Mouse (Mus musculus): Measurements from ENCODE around the gene Map2.

Gene Map2

DNA sequence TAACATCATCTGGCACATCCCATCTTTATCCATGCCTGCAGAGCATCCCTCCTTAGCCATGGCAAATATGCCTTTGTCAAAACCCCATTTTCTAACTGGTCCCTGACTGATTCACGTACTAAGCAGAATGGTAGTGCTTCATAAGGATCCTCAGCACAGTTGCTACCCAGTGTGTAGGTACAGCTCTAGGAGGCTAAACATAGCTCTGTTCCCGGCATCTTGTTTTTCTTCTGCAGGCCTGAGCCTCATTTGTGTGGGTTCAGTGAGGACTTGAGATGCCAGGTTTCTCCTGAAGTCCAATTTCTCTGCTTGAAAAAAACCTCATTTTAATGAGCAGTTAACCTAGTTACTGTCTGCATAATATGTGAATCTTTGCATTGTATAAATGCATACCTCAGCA is 30.4 kb downstream of the Map2 start:
- DNase-seq (ENCODE audit: low spot score): no peak

DNA sequence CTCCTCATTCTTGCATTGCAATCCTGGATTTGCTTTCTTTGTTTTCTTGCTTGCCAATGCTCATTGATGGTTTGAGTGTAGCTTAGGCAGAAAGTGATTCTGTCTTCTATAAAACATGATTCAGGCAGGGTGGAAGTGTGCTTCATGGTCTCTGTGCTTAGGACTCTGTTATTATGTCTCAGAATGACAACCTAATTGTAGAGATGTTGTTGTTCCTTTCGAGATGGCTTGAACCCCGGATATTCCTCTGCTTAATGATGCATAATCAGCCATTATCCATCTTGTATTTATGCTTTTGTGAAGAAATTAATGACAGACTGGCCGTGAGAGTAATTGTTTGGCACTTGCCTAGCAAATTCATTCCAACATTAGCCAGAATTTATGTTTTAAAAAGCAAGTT is 31.8 kb downstream of the Map2 start:
- DNase-seq (ENCODE audit: low spot score): no peak

DNA sequence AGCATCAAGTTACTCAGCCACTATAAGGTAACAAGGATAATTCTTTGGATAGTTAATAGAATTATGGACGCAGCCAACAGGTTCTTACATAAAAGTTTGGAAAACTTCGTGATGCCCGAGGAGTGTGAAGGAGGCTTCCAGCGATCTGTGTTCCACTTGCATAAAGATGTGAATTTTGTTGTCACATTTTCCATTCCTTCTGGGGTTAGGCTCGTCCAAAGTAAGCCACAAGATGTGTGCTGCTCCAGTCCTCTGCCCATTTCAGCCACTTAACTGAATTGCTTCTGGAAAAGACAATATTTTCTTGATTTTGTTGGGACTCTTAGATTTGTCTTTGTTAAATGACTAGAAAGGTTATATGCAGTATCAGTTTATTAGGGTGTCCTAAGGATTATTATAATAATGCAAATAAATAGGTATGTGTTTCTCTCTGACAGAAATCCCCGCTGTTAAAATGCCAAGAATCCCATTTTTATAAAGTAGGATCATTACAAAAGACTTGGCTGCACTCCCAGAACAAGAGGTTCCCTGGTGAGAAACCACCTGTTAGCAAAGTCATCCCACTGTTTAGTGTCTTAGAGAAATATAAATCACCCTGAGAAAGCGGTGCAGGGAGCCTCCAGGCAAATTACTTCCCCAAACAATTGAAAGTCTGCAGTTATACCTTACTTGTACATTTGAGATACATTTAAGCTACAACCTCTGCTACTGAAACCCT is 36.2 kb downstream of the Map2 start:
- DNase-seq (ENCODE audit: low spot score): no peak

DNA sequence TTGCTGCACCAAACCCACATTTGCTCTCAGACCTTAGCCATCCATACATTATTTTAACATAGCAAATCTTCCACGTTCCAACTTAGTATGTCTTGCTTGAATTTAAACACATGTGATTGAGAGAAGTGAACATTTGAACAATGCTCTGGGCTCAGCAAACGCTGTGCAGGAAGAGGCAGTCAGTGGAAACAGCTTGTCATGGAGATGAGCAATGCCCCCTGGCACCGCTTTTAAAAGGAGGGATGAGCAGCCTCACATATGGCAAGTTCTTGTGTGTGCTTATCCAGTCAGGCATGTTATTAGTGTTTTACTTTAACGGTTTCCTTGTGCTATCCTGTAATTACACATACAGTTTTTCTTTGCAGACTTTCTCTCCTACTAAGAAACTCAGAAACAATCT is 46.4 kb downstream of the Map2 start:
- DNase-seq (ENCODE audit: low spot score): no peak

DNA sequence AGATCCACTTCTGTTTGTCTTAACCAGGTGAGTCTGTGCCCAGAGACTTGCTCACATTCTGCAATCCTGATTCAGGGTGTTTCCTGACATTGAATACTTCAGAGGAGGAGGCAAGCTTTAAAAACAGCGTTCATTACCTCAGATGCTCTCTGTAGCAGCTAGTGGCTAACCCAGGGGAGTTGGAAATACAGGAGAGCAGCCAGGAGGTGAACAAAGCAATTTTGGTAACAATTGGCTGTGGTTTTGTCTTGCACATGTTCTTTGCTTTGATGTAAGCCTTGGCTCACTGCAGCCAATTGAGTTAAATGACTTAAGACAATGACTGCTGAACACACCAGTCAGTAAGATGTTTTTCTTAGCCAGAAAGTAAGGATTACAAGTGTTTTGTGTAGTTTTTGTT is 48.3 kb downstream of the Map2 start:
- no peak for DNase-seq (ENCODE audit: low spot score)

DNA sequence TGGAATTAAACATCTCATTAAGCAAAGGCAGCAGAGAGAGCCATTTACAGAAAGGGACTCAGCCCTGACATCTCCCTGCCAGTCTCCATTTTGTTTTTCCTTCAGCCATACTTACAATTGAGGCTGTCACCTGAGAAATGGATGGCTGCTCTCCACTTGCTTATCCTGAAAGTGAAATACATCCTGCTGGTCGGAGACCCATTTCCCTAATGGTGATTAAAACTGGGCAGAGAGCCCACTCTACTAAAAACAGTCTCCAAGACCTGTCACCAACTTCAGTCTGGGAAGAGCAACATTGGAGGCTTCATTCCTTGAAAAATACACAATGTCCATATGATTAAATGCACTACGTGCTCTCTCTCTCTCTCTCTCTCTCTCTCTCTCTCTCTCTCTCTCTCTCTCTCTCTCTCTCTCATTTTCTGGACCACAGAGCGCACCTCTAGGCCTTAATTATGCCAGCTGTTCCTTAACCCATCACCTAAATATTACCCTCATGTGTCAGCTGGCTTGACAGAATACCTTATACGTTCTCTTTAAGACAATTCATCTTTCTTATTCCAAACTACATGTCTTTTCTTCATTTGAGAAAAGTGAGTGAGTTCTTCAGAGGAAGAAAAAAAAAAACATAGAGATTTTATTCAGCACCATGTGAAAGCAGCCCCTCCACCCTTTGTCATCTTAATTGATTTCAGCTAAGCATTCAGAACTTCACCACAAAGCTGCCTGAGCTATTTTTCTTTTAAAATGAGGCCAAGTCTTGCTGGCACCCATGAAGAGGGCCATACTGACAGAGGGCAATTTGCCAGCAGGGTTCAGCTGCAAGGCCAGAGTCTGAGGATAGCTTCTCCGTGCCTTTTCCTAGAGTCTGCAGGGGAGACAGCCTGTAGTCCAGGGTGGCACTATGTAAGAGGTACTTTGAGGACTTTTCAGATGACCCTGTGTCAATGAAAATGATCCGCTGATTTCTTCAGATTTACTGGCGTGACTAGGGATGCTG is 51.6 kb downstream of the Map2 start:
- no peak for DNase-seq (ENCODE audit: low spot score)

DNA sequence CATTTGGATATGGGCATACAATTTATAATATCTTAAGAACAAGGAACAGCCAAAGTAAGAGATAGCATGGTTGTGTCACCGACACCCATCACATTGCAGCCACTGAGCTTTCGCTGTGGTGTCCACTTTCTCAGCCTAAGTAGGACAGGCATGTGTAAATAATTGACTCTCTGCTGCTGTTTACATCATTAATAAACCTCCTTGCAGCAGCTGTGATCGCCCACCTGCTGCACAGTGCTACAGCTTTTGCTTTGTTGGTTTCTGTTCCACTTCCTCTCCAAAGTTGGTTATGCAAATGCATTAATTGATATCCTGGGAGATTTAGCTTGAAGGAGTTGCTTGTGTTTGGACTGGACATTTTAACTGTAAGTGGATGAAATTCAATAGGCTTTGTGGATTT is 53.1 kb downstream of the Map2 start:
- DNase-seq (ENCODE audit: low spot score): no peak

DNA sequence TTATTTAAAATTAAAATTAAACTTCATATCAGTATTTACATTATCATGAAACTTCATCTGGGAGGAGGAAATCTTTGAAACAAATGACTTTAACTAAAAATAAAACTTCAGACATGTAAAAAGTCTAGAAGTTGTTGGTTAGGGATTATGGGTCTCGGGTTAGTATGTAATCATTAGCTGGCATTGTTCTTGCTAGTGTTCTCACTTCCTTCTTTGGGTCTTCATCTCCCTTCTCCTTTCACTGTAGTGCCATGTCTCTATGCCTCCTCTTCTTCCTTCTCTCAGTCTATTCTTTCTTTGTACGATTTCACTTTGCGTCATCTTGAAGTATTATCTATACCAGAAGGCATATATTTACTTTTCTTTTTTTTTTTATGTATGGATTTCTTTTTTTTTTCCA is 55.3 kb downstream of the Map2 start:
- no peak for DNase-seq (ENCODE audit: low spot score)

DNA sequence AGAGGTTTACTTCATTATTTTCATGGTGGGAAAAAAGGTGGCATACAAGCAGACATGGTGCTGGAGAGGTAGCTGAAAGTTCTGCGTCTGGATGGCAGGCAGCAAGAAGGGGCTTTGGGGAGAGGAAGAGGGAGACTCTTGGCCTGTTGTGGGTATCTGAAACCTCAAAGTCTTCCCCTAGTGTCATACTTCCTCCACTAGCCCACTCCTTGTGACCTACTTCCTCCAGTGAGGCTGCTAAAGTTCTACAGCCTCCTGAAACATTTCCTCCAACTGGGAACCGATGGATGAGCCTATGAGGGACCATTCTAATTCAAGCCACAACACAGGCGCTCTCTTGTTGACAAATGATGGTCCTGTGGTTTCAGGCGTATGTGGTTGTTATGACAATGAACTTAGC is 56.9 kb downstream of the Map2 start:
- DNase-seq (ENCODE audit: low spot score): no peak

DNA sequence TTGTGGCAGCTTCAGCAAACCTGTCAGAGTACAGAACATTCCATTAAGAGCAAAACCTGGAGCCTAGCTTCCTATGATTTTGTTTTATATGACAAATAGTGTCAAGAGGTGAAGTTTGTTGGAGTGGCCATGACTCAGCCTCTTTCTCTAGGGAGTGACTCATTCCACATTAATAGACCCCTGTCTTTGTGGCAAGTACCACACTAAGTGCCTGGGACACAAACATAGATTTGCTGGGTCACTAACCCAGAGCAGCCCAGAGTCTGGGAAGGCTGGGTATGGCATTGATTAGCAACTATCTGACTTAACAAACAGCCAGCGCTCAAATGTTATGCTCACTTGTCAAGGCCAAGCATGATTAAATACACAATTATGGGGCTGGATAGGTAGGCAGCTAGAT is 69.8 kb downstream of the Map2 start:
- no peak for DNase-seq (ENCODE audit: low spot score)

DNA sequence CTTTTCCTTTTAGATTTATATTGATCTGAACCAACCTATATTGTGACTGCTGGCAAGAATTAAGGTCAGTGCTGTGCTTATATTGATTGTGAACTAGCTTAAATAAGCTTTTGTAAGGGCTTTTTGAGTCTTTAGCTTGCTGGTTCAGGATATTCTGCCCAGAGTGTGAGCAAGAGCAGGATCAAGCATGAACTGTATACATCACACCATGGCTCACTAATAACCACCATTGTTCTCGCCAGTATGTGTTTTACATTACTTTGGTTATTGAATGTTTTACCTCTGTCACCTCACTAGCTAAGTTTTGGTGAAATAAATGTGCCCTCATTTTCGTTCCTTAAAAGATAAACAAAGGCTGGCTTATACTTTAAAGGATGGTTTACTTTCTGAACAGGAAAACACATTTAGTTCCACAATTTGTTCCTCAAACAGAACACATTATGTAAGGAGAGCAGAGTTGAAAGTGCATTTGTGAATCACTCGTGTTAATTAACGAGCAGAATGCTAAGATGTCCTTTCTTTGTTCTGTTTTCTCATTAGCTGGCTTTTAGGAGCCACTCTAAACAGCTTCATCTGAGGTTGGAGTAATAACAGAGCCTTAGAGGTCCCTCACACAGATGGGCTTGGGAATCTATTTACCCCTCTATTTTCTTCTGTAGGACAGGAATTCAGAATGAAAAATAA is 76.7 kb downstream of the Map2 start:
- DNase-seq (ENCODE audit: low spot score): no peak

DNA sequence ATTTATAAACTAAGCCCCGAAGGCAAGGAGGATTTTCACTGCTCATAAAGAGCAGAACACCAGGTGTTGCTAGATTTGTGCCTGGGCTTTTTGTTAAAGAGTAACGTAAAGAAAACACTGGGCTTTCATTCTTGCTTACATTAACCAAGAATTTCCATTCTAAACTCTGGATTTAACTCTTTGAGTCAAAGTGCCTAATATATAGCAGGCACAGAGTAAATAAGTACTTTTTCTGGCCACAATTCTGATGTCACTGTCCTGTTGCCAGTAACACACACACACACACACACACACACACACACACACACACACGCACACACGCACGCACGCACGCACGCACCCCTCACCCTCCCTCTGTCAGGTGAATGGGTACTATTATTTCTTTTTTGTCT is 77.3 kb downstream of the Map2 start:
- no peak for DNase-seq (ENCODE audit: low spot score)

DNA sequence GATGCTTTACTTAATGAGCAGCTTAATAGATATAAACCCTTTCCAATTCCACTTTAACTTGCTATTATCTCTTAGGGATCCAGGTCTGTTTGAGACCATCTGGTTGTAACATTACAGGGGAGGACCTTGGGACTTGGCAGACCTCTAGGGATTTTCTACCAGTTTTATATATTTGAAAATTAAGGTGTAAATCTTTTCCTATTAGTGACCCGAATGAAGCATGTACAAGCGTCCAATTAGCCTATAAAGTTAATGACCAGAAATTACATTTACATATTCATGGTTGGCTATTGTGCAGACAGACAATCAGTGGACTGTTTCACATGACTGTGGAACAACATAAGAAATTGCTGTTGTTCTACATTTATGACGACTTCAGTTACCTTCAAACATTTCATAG is 88.1 kb downstream of the Map2 start:
- no peak for DNase-seq (ENCODE audit: low spot score)

DNA sequence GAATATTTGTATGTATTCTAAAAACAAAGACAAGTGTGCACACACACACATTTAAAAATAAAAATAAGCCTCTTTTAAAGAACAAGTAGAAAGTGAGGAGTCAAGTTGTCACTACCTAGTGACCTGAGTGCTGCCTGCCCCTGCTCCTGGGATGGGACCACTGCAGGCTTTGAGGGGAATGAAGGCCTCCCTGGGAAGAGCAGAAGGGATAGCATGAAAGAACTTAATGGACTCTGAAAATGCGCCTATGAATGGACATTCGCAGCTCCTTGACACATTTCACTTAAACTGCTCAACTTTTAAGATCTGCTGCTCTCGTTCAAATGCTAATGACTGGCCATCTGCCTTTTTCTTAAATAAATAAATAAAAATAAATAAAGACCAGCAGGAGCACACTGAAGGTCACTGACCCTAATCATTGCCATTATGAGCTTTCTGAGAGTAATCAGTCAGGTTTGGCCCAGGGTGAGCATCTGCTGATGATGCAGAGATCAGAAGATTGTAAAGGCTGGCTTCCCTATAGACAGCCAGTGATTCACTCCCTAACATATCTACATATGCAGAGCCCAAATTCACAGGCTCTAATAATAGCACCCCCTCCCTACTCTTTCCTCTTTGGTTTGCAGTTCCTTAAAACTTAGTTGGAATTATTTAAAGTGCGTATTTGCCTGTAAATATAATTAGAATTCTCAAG is 91.3 kb downstream of the Map2 start:
- no peak for DNase-seq (ENCODE audit: low spot score)

DNA sequence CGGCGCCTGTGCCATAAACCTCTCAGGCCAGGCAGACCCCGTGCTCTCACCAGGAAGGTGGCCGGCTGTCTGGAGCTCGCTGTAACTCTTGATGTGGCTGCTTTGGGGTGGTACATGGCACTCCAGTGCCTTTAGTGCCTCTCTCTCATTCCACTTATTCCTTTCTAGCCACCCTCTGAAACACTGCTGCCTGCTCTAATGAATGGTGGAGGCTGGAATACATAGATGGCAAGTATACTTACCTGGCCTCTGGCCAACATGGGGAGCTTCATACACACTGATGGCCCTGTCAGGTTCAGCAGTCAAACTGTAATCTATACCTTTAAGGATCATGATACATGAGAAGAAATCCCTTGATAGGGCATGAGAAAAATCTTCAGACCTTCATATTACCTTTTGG is 102.6 kb downstream of the Map2 start:
- DNase-seq (ENCODE audit: low spot score): no peak

DNA sequence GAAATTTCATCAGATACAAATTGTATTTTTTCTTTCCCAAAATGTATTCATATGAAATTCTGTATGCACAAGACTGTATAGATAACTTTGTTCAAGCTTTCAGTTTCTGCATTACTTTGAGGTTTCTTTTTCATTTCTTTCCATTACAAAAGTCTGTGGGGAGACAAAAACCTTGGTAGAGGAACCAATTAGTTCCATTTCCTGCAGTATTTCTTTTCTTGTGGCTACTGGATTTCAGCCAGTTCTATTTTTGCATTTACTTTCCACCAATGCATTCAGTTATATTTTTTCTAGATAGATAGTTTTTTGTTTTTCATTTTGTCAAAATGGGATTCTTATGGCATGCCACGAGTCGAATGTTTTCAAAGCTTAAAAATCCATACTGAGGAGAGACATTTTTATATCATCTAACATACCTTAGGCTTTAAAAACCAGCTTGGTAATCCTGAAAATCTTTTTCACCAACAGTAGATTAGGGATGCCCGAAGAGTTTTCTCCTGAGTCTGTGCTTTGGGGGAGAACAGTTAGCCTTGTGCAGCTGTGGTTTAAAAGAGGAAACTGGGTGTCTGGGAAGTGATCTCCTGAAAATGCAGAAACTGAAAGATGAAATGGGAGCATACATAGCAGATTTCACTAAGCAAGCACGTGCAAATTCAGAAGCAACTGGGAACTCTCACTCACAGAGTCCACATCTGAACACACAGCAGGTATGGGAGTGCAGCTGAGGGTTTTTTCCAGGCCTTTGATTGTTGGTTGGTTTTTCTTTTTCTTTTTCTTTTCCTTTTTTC is 104.3 kb downstream of the Map2 start:
- no peak for DNase-seq (ENCODE audit: low spot score)

DNA sequence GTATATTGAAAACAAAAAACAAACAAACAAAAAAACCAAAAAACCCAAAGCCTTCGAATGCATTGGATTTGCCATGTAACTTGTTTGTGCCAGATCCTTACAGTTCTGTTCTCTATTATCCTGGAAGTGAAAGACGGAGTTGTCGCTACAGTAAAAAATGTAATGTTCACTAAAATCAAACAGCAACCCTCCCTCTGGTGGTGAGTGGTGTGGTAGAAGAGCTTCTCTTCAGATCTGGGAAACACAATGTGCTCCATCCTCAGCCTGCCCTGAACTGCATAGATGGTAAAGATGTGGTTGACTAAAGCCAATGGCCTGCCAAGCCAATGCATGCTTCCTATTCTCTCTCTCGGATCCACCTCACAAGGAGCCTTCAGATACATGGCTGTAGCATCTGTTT is 105.1 kb downstream of the Map2 start:
- no peak for DNase-seq (ENCODE audit: low spot score)

DNA sequence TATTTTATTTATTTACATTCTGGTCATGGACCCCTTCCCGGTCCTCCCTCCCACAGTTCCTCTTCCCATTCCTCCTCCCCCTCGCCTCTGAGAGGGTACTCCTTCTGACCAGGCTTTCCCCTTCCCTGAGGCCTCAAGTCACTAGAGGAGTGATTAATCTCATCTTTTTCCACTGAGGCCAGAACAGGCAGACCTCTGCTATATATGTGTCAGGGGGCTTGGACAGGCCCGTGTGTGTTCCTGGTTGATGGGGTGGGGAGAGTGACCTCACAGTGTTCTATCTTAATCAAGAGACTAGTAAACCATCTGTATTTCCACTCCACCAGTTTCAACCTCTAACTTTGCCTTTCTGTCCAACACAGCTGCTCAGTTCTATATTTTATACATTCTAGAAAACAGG is 107.4 kb downstream of the Map2 start:
- no peak for DNase-seq (ENCODE audit: low spot score)

DNA sequence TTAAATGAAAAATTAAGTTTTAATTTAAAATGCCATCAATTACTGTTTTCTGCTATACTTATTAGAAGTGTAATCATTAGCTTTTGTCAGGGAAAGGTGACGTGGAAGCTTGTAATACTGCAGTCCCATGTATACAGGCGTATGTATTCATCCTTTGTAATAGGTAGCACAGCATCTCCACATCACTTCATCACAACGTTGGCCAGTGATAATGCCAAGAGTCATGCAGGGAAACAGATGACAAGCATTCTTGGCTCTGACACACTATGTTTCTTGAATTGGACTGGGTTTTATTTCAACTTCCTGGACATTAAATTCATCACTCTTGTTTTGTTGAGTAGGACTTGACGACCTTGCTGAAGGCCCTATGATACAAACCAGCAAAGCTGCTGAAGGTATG is 113.9 kb downstream of the Map2 start:
- no peak for DNase-seq (ENCODE audit: low spot score)

DNA sequence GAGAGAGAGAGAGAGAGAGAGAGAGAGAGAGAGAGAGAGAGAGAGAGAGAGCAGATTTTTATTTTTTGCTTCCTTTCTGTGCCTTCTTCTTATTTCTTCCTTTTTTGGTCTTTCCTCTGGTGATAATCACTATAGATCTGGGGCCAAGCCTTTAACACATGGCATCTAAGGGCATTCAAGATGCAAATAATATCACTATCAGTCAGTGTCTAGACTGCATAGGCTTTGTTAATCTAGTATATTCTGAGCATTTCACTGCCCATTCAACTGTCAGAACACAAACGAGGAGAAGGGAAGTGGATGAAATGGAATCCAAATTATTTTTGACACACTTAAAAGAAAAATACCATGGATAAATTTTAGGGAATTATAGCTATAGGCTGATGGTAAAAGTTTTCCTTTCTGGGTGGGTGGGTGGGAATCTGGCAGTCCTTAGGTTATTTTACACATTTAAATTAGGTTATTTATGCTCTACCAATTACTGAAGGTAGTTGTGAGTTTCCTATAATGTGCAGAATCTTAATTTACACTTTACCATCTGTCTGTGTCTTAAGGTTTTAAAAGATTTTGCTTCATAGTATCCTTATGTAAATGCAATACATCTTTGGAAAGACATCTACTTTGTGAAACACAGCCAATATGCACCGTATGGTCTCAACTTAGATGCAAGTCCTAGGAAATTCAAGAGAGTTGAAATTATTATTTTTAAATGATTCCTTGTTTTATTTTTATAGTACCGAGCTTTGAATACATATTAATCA is 117.2 kb downstream of the Map2 start:
- DNase-seq (ENCODE audit: low spot score): no peak

DNA sequence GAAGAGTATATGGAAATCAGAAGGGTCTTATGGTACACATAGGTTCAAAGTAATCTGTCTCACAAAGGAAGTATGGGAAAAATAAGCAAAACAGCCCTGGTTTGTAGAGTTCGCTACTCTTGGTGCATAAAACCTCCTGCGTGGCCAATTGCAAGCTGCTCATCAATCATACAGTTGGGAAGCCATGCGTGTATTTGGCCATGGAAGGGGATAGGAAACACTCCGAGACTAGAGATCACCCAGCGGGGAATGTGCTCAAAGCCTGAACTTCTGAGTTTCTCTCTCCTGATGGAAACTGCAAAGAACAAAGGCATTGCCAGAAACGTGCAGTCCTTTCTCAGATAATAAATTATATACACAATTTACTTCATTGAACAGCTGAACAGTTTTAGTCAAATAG is 124.3 kb downstream of the Map2 start:
- DNase-seq (ENCODE audit: low spot score): no peak
